Mouse (Mus musculus) monocyte, adult 59 days (primary cell): ENCODE measurements around the gene Kif1b. TPM values are rescaled to one million over a fixed set of nuclear protein-coding genes. Genes with fewer than 3 reads are reported as not detected.

Experiments
- total RNA-seq, 2 experiments: library from RNA; stranded (reverse); gene quantifications; one replicate each; pipeline ENCODE4 v1.2.4; 2023

Kif1b gene
- total RNA-seq: 10 to 100 TPM; 35.0 to 40.4 TPM

DNA sequence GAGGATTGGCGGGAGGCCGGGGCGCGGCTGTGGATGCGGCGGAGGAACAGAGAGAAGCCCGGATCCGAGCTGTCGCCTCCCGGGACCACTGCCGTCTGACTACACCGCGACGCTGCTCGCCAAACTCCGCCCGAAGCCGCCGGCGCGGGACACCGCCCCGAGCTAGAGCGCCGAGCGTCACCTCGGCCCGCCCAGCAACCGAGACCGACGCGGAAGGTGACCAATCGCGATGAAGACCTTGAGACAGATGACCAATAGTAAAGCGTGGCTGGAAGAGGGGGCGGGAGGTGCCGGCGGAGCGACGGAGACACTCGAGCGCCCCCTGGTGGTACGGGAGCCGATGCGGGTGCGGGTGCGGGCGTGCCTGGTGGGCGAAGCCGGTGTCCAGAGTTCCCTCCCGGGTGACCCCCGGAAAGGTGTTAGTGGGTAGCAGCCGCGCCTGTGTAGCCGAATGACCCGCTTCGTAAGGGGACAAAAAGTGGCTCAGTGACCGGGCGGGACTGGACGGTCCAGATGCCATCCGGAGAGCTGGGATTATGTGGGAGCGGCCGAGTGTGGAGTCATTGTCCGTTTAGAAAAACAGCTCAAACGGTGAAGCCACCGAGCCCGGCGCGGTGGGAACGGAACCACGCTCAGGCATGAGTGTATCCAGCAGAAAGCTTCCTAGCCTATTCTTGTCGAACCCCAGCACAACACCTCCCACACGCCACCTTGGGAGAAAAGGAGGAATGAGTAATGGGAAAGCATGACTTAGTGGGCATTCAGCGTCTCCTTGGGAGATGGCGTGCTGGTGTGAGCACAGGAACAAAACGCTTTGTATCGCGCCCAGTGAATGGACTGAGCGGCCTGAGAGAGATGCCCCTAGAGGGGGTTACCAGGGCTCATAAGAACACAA is at the start of gene Kif1b:
Gene Kif1b (minus strand): TSS at position 98 of the 895 bp plus-strand sequence.

GRCm38 (mm10) chr4:149166215-149166946 is 141.1 kb downstream of the Kif1b start, which contains the start of gene Pgd:
Gene Pgd, minus strand, starts transcription at chr4:149166771.

GRCm38 (mm10) chr4:149136982-149137770 is 170.3 kb downstream of the Kif1b start, which contains the start of gene Cenps:
Gene Cenps, minus strand, starts transcription at chr4:149137629.

DNA sequence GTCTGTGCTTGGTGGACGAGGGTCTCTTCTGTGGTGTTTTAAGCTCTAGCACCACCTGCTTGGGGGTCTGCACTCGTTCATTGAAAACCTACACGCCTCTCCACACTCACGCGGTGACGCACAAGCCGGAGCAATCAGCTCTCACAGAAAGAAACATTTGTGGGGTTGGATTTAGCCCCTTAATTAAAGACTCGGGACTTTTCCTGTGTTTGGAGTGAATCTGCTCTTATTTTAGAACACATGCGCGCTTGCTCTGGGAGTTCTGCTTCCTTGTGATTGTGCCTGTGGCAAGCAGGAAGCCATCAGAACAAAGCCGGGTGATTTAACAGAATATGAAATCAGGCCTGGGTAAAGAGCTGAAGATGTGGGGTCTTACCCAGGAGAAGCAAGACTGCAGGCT is 180.8 kb downstream of the Kif1b start, which contains the start of gene Cort:
Gene Cort (minus strand): TSS at position 101 of the 400 bp plus-strand sequence.

Other genes starting within 250 kb of the Kif1b start
- gene Pex14, start 207.8 kb downstream of the Kif1b start, total RNA-seq: 10 to 100 TPM; 26.4 to 27.2 TPM
- gene Dffa, start 203.5 kb downstream of the Kif1b start, total RNA-seq: 10 to 100 TPM; 21.4 to 21.7 TPM
- gene Cort, start 180.9 kb downstream of the Kif1b start, total RNA-seq: 1 to 10 TPM in 1 of 2 experiments, not detected in 1; 1.7 TPM
- gene Cenps, start 170.1 kb downstream of the Kif1b start, total RNA-seq: 1 to 10 TPM; 5.9 to 7.4 TPM
- gene Pgd, start 140.9 kb downstream of the Kif1b start, total RNA-seq: 100 to 1,000 TPM; 208 to 264 TPM
- 10 to 100 TPM; 48.3 to 62.3 TPM for gene Ube4b, start 119.1 kb upstream of the Kif1b start, total RNA-seq
- not detected for gene Rbp7, start 147.3 kb upstream of the Kif1b start, total RNA-seq
- gene Tmem274, start 169.7 kb upstream of the Kif1b start, total RNA-seq: not detected
- 1 to 10 TPM; 4.0 to 4.4 TPM for gene Nmnat1, start 177.5 kb upstream of the Kif1b start, total RNA-seq
- 10 to 100 TPM; 12.7 to 13.8 TPM for gene Lzic, start 177.5 kb upstream of the Kif1b start, total RNA-seq
- 1 to 10 TPM; 7.9 to 8.4 TPM for gene Ctnnbip1, start 210.5 kb upstream of the Kif1b start, total RNA-seq